Mouse (Mus musculus) hindbrain, embryonic 10.5 days (tissue): ENCODE data around the gene Ermard. TPM values are rescaled to one million over a fixed set of nuclear protein-coding genes. Genes with fewer than 3 reads are reported as not detected.
A peak's percentile ranks its signal among the peaks of the same experiment; 100 is the strongest.

ENCODE experiments used
- DNase-seq: peaks from one replicate; pipeline ENCODE4 v3.0.0-alpha.2; 2017; ENCODE audit warnings: low spot score
- H3K27ac ChIP-seq: fragments of 300-500 bp; sonication (generic); 2 replicates; pipeline ENCODE4 v1.5.1; 2016; ENCODE audit warnings: mild to moderate bottlenecking, moderate library complexity
- H3K27me3 ChIP-seq: fragments of 300-500 bp; sonication (generic); 2 replicates; pipeline ENCODE4 v1.6.1; 2016; ENCODE audit warnings: mild to moderate bottlenecking; ENCODE audit not compliant: poor library complexity, insufficient read depth, severe bottlenecking
- H3K36me3 ChIP-seq: fragments of 300-500 bp; sonication (generic); 2 replicates; pipeline ENCODE4 v1.6.1; 2016; ENCODE audit warnings: mild to moderate bottlenecking, moderate library complexity
- H3K4me1 ChIP-seq: fragments of 300-500 bp; sonication (generic); replicated peaks from 2 replicates; pipeline ENCODE4 v1.6.1; 2016; ENCODE audit warnings: mild to moderate bottlenecking
- H3K4me3 ChIP-seq: fragments of 300-500 bp; sonication (generic); 2 replicates; pipeline ENCODE4 v1.5.1; 2016; ENCODE audit warnings: mild to moderate bottlenecking, moderate library complexity
- H3K9me3 ChIP-seq: fragments of 300-500 bp; sonication (generic); 2 replicates; pipeline ENCODE4 v1.6.1; 2016; ENCODE audit warnings: mild to moderate bottlenecking, moderate library complexity
- WGBS: fragments of 180-500 bp; shearing (Covaris S2); methylation state at CpG from one replicate; pipeline ENCODE4 v1.1.7; 2016; 5-methylcytosine and 5-hydroxymethylcytosine counted together
- polyA plus RNA-seq: library from polyadenylated mRNA; unstranded; fragments of >200 nt; fragmentation: Nextera tagmentation; extraction: Ambion mirVana; gene quantifications from 2 replicates; pipeline ENCODE4 v1.2.1, GENCODE M21; 2016

Ermard gene
- polyA plus RNA-seq, 1 experiment from 2014 or later, result 92.5 TPM

DNA sequence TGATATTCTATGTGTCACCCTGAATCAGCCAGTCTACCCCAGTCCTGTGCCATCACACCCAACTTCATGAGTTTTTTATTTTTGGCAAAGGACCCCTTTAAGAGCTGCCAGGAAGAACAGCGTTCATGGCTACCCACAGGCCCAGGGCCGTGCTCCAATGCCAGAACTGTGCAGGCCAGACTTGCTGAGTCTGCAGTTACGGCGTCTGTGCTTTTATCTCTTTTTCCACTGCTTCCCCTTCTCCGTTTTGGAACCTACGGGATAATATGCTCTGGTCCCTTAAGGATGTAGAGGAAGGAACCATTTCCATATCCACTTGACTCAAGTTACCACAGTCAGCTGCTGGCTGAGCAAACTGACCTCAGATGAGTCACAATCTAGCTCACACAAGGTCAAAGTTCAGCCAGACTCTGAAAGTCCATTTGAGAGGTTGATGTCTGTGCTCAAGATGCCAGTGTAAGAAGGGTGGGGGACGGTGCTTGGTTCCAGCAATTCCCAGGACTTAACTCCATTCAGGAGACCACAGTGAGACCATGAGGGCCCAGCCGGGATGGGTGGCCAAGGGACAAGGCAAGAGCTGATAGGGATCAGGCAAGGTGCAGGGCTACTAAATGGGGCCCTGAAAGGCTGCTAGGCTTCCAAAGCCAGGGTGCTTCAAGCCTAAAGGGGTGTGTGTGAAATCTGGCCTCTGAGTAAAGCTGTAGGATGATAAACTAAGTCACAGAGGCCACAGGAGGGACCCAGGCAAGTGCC is 27.2 kb downstream of the Ermard start:
- H3K9me3 ChIP-seq, result no peaks in the 10 kb centered on the region
- H3K27ac ChIP-seq, result no peak overlapping the region
- DNase-seq, result no peak
- H3K4me1 ChIP-seq, result peaks cover 27% of the 10 kb centered on the region
- WGBS, result 78% methylated on average over 8 of the region's 8 CpGs
- peaks cover 8% of the 10 kb centered on the region; the same call in 1 of the 2 replicates for H3K36me3 ChIP-seq
- no peak overlapping the region for H3K4me3 ChIP-seq
- peaks cover 6% of the 10 kb centered on the region; the same call in 1 of the 2 replicates for H3K27me3 ChIP-seq

DNA sequence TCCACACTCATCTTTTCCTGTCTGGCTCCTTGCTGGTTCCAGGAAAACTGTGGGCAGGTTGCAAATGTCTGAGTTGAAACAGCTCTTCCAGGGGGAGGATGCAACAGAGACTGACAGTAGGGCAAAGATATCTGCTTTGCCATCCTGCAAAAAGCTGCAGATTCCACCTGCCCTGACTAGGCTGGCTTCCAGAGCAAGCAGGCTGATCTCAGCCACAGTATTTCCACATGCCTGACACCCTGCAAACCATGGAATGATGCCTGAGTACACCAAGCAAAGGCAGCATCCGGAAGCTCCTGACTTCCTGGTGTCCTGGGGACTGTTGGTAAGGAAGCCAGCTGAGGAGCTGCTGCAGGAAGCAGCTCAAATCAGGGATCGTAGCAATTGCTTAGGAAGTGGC is 28.1 kb downstream of the Ermard start:
- Histone ChIP-seq H3K27me3 (peaks cover 6% of the 10 kb centered on the region; the same call in 1 of the 2 replicates), H3K27ac (no peak overlapping the region), H3K4me3 (no peak overlapping the region), H3K9me3 (no peaks in the 10 kb centered on the region), H3K4me1 (peaks cover 27% of the 10 kb centered on the region), H3K36me3 (no peaks in the 10 kb centered on the region)
- no peak for DNase-seq
- WGBS, result 81% methylated on average over 2 of the region's 2 CpGs

GRCm38 (mm10) chr17:15072211-15072610 is 31.2 kb downstream of the Ermard start:
- DNase-seq, result no peak
- 82% methylated on average over 2 of the region's 2 CpGs for WGBS
- Histone ChIP-seq H3K4me1 (peaks cover 19% of the 10 kb centered on the region), H3K4me3 (no peak overlapping the region), H3K27me3 (peaks cover 18% of the 10 kb centered on the region), H3K27ac (no peak overlapping the region), H3K36me3 (no peaks in the 10 kb centered on the region), H3K9me3 (no peaks in the 10 kb centered on the region)

DNA sequence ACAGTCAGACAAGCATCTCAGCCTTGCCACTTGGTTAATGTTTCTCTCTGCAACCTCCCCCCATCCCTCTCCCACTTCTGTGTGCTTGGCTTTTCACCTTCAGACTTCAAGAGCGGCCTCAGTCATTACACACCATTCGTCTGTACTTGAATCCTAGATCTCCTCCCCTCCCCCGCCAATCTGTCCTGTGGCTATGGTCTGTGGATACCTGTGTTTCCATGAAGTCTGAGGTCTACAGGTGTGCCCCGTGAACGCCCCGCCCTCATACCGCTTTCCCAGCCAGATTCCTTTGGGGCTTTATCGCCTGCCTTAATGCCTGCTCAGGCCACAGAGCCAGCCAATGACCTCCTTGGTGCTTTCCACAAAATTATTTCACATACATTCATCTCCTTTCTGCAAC is 34.0 kb downstream of the Ermard start:
- H3K27me3 ChIP-seq, result peaks cover 30% of the 10 kb centered on the region
- 84% methylated on average over 8 of the region's 8 CpGs for WGBS
- no peaks in the 10 kb centered on the region for H3K36me3 ChIP-seq
- peaks cover 13% of the 10 kb centered on the region for H3K4me1 ChIP-seq
- H3K9me3 ChIP-seq, result no peaks in the 10 kb centered on the region
- no peak overlapping the region; the same call in 1 of the 2 replicates for H3K27ac ChIP-seq
- H3K4me3 ChIP-seq, result no peak overlapping the region
- DNase-seq, result no peak

DNA sequence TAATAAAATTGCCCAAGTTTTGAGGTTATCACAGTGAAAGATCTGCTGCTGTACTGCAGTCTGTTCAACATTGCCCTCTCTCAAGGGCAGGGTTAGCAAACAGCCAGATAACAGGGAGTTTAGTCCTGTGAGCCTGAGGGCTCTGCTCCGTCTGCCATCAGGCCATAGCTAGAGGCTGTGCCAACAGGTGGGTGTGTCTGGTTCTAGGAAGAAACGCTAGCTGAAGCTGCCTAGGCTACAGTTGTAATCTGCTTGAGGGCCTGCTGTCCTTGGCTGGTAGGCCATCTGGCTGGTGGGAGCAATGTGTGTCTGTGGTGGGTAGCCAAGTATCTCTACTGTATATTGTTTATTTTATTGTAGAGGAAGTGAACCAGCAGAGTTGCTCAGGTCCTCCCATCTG is 36.5 kb downstream of the Ermard start:
- no peaks in the 10 kb centered on the region for H3K9me3 ChIP-seq
- WGBS, result 69% methylated on average over 2 of the region's 2 CpGs
- no peak for DNase-seq
- no peak overlapping the region for H3K4me3 ChIP-seq
- H3K4me1 ChIP-seq, result peaks cover 21% of the 10 kb centered on the region
- peaks cover 33% of the 10 kb centered on the region for H3K27me3 ChIP-seq
- H3K36me3 ChIP-seq, result no peaks in the 10 kb centered on the region
- H3K27ac ChIP-seq, result no peak overlapping the region

- Histone ChIP-seq H3K4me1 (peaks cover 31% of the 10 kb centered on the region), H3K27me3 (peaks cover 39% of the 10 kb centered on the region), H3K4me3 (no peak overlapping the region), H3K27ac (no peak overlapping the region), H3K9me3 (no peaks in the 10 kb centered on the region), H3K36me3 (no peaks in the 10 kb centered on the region)
- WGBS, result 75% methylated on average over 13 of the region's 13 CpGs
- DNase-seq, result no peak
These were observed 43.3 kb downstream of the Ermard start for GRCm38 (mm10) chr17:15084226-15084848.

- H3K27ac ChIP-seq, result no peak overlapping the region
- H3K4me1 ChIP-seq, result peaks cover 35% of the 10 kb centered on the region
These were observed 44.0 kb downstream of the Ermard start for GRCm38 (mm10) chr17:15085006-15085405.

DNA sequence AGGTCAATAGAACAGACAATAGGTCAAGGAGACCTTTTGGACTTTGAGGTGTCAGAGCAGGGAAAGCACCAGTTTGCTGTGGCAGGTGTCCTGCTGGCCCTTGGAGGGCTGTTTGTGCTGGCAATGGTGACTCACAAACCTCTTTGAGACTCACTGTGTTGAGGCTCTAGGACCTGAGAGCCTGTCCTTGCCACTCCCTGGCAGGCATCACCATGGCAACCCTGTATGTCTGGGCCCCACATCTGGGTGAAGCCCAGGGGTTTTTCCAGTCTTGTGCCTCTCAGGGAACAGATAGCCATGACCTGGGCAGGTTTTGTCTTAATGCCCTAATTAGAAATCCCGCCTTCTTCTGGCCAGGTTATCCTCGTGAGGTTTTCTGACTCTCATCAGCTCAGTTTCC is 47.2 kb downstream of the Ermard start:
- Histone ChIP-seq H3K27me3 (peaks cover 27% of the 10 kb centered on the region), H3K27ac (peak overlapping the region; percentile 68), H3K9me3 (no peaks in the 10 kb centered on the region), H3K36me3 (no peaks in the 10 kb centered on the region), H3K4me1 (peaks cover 27% of the 10 kb centered on the region), H3K4me3 (no peak overlapping the region)
- 32% methylated on average over 2 of the region's 2 CpGs for WGBS
- no peak for DNase-seq

More at GRCm38 (mm10) chr17:15085006-15085405, 44.0 kb downstream of the Ermard start:
- H3K27me3 ChIP-seq, result peaks cover 35% of the 10 kb centered on the region
- H3K36me3 ChIP-seq, result no peaks in the 10 kb centered on the region
- DNase-seq, result no peak
- no peak overlapping the region for H3K4me3 ChIP-seq
- WGBS, result 65% methylated on average over 2 of the region's 2 CpGs
- H3K9me3 ChIP-seq, result no peaks in the 10 kb centered on the region

- Histone ChIP-seq H3K27me3 (peaks cover 22% of the 10 kb centered on the region), H3K36me3 (no peaks in the 10 kb centered on the region), H3K4me1 (peaks cover 30% of the 10 kb centered on the region), H3K4me3 (no peak overlapping the region), H3K27ac (peak overlapping the region; percentile 68), H3K9me3 (no peaks in the 10 kb centered on the region)
- DNase-seq, result peak; percentile 44
- WGBS, result 26% methylated on average over 8 of the region's 8 CpGs
These were observed 47.6 kb downstream of the Ermard start for GRCm38 (mm10) chr17:15088591-15089001.

GRCm38 (mm10) chr17:15091739-15092138 is 50.7 kb downstream of the Ermard start:
- no peak overlapping the region for H3K4me3 ChIP-seq
- H3K36me3 ChIP-seq, result no peaks in the 10 kb centered on the region
- no peaks in the 10 kb centered on the region for H3K9me3 ChIP-seq
- H3K4me1 ChIP-seq, result peaks cover 30% of the 10 kb centered on the region
- no peaks in the 10 kb centered on the region for H3K27me3 ChIP-seq
- no peak for DNase-seq
- WGBS, result 85% methylated on average over 3 of the region's 3 CpGs
- no peak overlapping the region for H3K27ac ChIP-seq

GRCm38 (mm10) chr17:15093523-15093922 is 52.5 kb downstream of the Ermard start:
- no peaks in the 10 kb centered on the region for H3K36me3 ChIP-seq
- WGBS, result 39% methylated on average over 3 of the region's 3 CpGs
- no peak for DNase-seq
- H3K27ac ChIP-seq, result peak overlapping the region; percentile 35; the same call in 1 of the 2 replicates
- H3K9me3 ChIP-seq, result no peaks in the 10 kb centered on the region
- no peaks in the 10 kb centered on the region for H3K27me3 ChIP-seq
- H3K4me3 ChIP-seq, result no peak overlapping the region
- H3K4me1 ChIP-seq, result peaks cover 19% of the 10 kb centered on the region

GRCm38 (mm10) chr17:15096853-15097252 is 55.8 kb downstream of the Ermard start:
- no peak overlapping the region for H3K4me3 ChIP-seq
- WGBS, result 89% methylated on average over 6 of the region's 6 CpGs
- H3K9me3 ChIP-seq, result no peaks in the 10 kb centered on the region
- H3K27me3 ChIP-seq, result no peaks in the 10 kb centered on the region; the same call in 1 of the 2 replicates
- H3K4me1 ChIP-seq, result peaks cover 7% of the 10 kb centered on the region
- no peak overlapping the region for H3K27ac ChIP-seq
- no peak for DNase-seq
- no peaks in the 10 kb centered on the region for H3K36me3 ChIP-seq

GRCm38 (mm10) chr17:15098677-15099076 is 57.7 kb downstream of the Ermard start:
- Histone ChIP-seq H3K36me3 (no peaks in the 10 kb centered on the region), H3K9me3 (no peaks in the 10 kb centered on the region), H3K4me3 (no peak overlapping the region), H3K4me1 (peaks cover 3% of the 10 kb centered on the region), H3K27me3 (no peaks in the 10 kb centered on the region; the same call in 1 of the 2 replicates), H3K27ac (no peak overlapping the region)
- 84% methylated on average over 1 of the region's 1 CpGs for WGBS
- DNase-seq, result no peak
